Mouse (Mus musculus) heart, postnatal 36 days (tissue): ENCODE data around the gene Gm20388. TPM values are rescaled to one million over a fixed set of nuclear protein-coding genes. Genes with fewer than 3 reads are reported as not detected.
"Not testable (repeated sequence)": the region's sequence is repeated elsewhere in the genome, so short reads cannot be mapped to it uniquely, and the experiment has no call there.

ENCODE experiments used
- DNase-seq, 2 experiments: peaks; one replicate each; pipeline ENCODE4 v3.0.0; 2021 to 2022
- intact Hi-C: fragments of 180-260 bp; cut with DNase I; formaldehyde crosslinking; loops from one replicate; pipeline ENCODE4 v1.15.1; 2025
- total RNA-seq, 2 experiments: library from RNA; stranded (reverse); gene quantifications; 2 replicates each; pipeline ENCODE4 v1.2.3; 2021

Gene Gm20388
- total RNA-seq, 2 experiments from 2014 or later = 3.5 to 4.9 TPM

- DNase-seq, intact Hi-C loops: not testable (repeated sequence)
Observed at GRCm38 (mm10) chr8:123623523-123623922, 3712.9 kb downstream of the Gm20388 start.

- no peak for DNase-seq
- intact Hi-C loops = no loop called here
Observed at GRCm38 (mm10) chr8:123624274-123624673, 3713.6 kb downstream of the Gm20388 start.

GRCm38 (mm10) chr8:123624702-123625101 lies 3714.1 kb downstream of the Gm20388 start:
- DNase-seq = no peak
- intact Hi-C loops = no loop called here

- no peak for DNase-seq
- intact Hi-C loops = no loop called here
Observed at GRCm38 (mm10) chr8:123625717-123626116, 3715.1 kb downstream of the Gm20388 start.

- intact Hi-C loops = no loop called here
Observed at GRCm38 (mm10) chr8:123627410-123628147, 3716.9 kb downstream of the Gm20388 start.

GRCm38 (mm10) chr8:123628253-123628967 lies 3717.8 kb downstream of the Gm20388 start:
- intact Hi-C loops = no loop called here

More at GRCm38 (mm10) chr8:123627410-123628147, 3716.9 kb downstream of the Gm20388 start:
- no peak for DNase-seq

GRCm38 (mm10) chr8:123628968-123629755 lies 3718.5 kb downstream of the Gm20388 start:
- intact Hi-C loops = no loop called here
- DNase-seq = peak; percentile 78 to 80

More at GRCm38 (mm10) chr8:123628253-123628967, 3717.8 kb downstream of the Gm20388 start:
- peak; percentile 59 to 65 for DNase-seq

GRCm38 (mm10) chr8:123630058-123630457 lies 3719.4 kb downstream of the Gm20388 start:
- intact Hi-C loops = no loop called here
- no peak for DNase-seq

- intact Hi-C loops = no loop called here
- no peak for DNase-seq
Observed at GRCm38 (mm10) chr8:123630841-123631251, 3720.2 kb downstream of the Gm20388 start.

- intact Hi-C loops, DNase-seq: not testable (repeated sequence)
Observed at GRCm38 (mm10) chr8:123631746-123632145, 3721.1 kb downstream of the Gm20388 start.

- intact Hi-C loops = no loop called here
- no peak for DNase-seq
Observed at GRCm38 (mm10) chr8:123632257-123632656, 3721.6 kb downstream of the Gm20388 start.

- no peak for DNase-seq
- intact Hi-C loops = no loop called here
Observed at GRCm38 (mm10) chr8:123633801-123634200, 3723.2 kb downstream of the Gm20388 start.

GRCm38 (mm10) chr8:123634395-123635131 lies 3723.9 kb downstream of the Gm20388 start:
- intact Hi-C loops = no loop called here
- no peak for DNase-seq

- intact Hi-C loops = no loop called here
- DNase-seq = peak in 1 of 2 experiments; percentile 28
Observed at GRCm38 (mm10) chr8:123635671-123636070, 3725.0 kb downstream of the Gm20388 start.

- intact Hi-C loops = no loop called here
- peak; percentile 57 to 60 for DNase-seq
Observed at GRCm38 (mm10) chr8:123643330-123644051, 3732.8 kb downstream of the Gm20388 start.

- intact Hi-C loops = no loop called here
- no peak for DNase-seq
Observed at GRCm38 (mm10) chr8:123645229-123645628, 3734.6 kb downstream of the Gm20388 start.

- intact Hi-C loops = no loop called here
- DNase-seq = peak; percentile 22 to 29
Observed at GRCm38 (mm10) chr8:123648245-123649170, 3737.9 kb downstream of the Gm20388 start.

- DNase-seq = no peak
- intact Hi-C loops = no loop called here
Observed at GRCm38 (mm10) chr8:123649483-123649882, 3738.8 kb downstream of the Gm20388 start.
